Mouse (Mus musculus) forebrain, postnatal 0 days (tissue): Measurements from ENCODE around the gene Spryd7. TPM values are rescaled to one million over a fixed set of nuclear protein-coding genes. Genes with fewer than 3 reads are reported as not detected.
"Not testable (repeated sequence)": the region's sequence is repeated elsewhere in the genome, so short reads cannot be mapped to it uniquely, and the experiment has no call there.

Experiments used
- ATAC-seq: fragments of 200-750 bp; cut with Nextera tagmentation; 2 replicates; pipeline ENCODE4 v1.8.0; 2017; ENCODE audit warnings: mild to moderate bottlenecking, moderate library complexity
- DNase-seq: peaks from one replicate; pipeline ENCODE4 v3.0.0-alpha.2; 2015
- H3K27ac ChIP-seq: fragments of 300-500 bp; sonication (generic); 2 replicates; pipeline ENCODE4 v1.5.1; 2014; ENCODE audit warnings: low read depth, mild to moderate bottlenecking, antibody characterized with exemption, low read length, moderate library complexity, mixed read lengths
- H3K27me3 ChIP-seq: fragments of 300-500 bp; sonication (generic); 2 replicates; pipeline ENCODE4 v1.6.1; 2014; ENCODE audit warnings: mild to moderate bottlenecking, low read length, mixed read lengths; ENCODE audit not compliant: insufficient read depth
- H3K36me3 ChIP-seq: fragments of 300-500 bp; sonication (generic); 2 replicates; pipeline ENCODE4 v1.6.1; 2014; ENCODE audit warnings: mild to moderate bottlenecking, moderate library complexity; ENCODE audit not compliant: insufficient read depth
- H3K4me1 ChIP-seq: fragments of 300-500 bp; sonication (generic); 2 replicates; pipeline ENCODE4 v1.6.1; 2014; ENCODE audit warnings: antibody characterized with exemption; ENCODE audit not compliant: insufficient read depth
- H3K4me2 ChIP-seq: fragments of 300-500 bp; sonication (generic); 2 replicates; pipeline ENCODE4 v1.6.1; 2014; ENCODE audit warnings: low read depth, mild to moderate bottlenecking, moderate library complexity
- H3K4me3 ChIP-seq: fragments of 300-500 bp; sonication (generic); 2 replicates; pipeline ENCODE4 v1.5.1; 2014; ENCODE audit warnings: low read depth, low read length, mixed read lengths
- H3K9ac ChIP-seq: fragments of 300-500 bp; sonication (generic); 2 replicates; pipeline ENCODE4 v1.6.1; 2014; ENCODE audit warnings: mild to moderate bottlenecking
- H3K9me3 ChIP-seq: fragments of 300-500 bp; sonication (generic); 2 replicates; pipeline ENCODE4 v1.6.1; 2016; ENCODE audit warnings: low read length
- CTCF ChIP-seq: sonication (generic); IDR thresholded peaks from 2 replicates; pipeline ENCODE4 v1.5.1; 2016; ENCODE audit warnings: antibody characterized with exemption, control low read depth, low read depth
- WGBS: fragments of 180-500 bp; shearing (Covaris S2); extraction: QIAGEN DNeasy Blood & Tissue Kit; methylation state at CpG from one replicate; pipeline ENCODE4 v1.1.7; 2014; 5-methylcytosine and 5-hydroxymethylcytosine counted together
- polyA plus RNA-seq: library from polyadenylated mRNA; unstranded; fragments of >200 nt; fragmentation: Nextera tagmentation; extraction: Ambion mirVana; gene quantifications from 2 replicates; pipeline ENCODE4 v1.2.1, GENCODE M21; 2015
- total RNA-seq: library from RNA; depleted of rRNA; stranded (reverse); fragments of >200 nt; gene quantifications from 2 replicates; pipeline ENCODE4 v1.2.3, GENCODE M21; 2014

The Spryd7 gene
- total and polyA plus RNA-seq, 2 experiments from 2014 or later: 50.7 to 67.4 TPM

DNA sequence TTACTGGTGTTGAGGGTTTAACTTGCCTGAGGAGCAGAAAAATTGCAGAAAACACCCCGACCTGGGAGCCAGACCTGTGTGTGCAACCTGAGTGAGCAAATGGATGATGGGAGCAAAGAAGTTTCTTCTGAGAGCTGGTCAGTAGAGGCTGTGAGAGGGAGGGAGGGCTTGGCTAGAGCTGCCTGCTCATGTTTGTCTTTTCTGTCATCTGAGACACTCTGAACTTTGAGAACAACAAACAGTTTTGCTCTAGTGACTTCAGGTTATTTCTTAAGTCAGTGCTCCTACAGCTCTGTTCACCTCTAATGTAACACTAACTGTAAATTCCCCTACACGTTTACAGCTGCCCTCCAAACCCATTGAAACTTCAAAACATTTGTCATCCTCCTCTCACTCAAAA lies 12.7 kb upstream of the Spryd7 start:
- WGBS: 70% methylated on average over 2 of the region's 2 CpGs
- Histone ChIP-seq H3K27ac (no peak overlapping the region), H3K4me2 (no peak overlapping the region)

DNA sequence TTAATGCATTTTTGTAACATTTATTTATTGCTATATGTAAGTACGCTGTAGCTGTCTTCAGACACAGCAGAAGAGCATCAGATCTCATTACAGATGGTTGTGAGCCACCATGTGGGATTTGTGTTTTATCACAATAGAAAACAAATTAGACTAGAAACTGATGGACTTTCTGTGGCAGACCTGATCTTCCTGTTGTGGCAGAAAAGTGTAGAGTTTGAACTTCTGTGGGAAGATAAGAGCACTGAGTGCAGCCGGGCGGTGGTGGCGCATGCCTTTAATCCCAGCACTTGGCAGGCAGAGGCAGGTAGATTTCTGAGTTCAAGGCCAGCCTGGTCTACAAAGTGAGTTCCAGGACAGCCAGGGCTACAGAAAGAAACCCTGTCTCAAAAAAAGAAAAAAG lies 9.5 kb upstream of the Spryd7 start:
- not testable (repeated sequence) for H3K27ac ChIP-seq, H3K9ac ChIP-seq, H3K4me2 ChIP-seq, ATAC-seq, H3K27me3 ChIP-seq, H3K4me3 ChIP-seq, H3K36me3 ChIP-seq, H3K9me3 ChIP-seq, H3K4me1 ChIP-seq, DNase-seq
- WGBS: 95% methylated on average over 4 of the region's 4 CpGs

More for the DNA sequence above, 12.7 kb upstream of the Spryd7 start:
- Histone ChIP-seq H3K9me3 (no peaks in the 10 kb centered on the region), H3K4me1 (no peaks in the 10 kb centered on the region), H3K27me3 (no peaks in the 10 kb centered on the region), H3K36me3 (no peaks in the 10 kb centered on the region), H3K9ac (no peak overlapping the region), H3K4me3 (no peak overlapping the region)
- no peak for ATAC-seq
- no peak for TF ChIP-seq CTCF
- no peak for DNase-seq

- no peak overlapping the region for H3K9ac ChIP-seq
- 80% methylated on average over 3 of the region's 3 CpGs for WGBS
- no peaks in the 10 kb centered on the region for H3K36me3 ChIP-seq
- no peaks in the 10 kb centered on the region for H3K9me3 ChIP-seq
- H3K4me2 ChIP-seq: no peak overlapping the region
- ATAC-seq (no peak), DNase-seq (no peak)
- no peak overlapping the region for H3K4me3 ChIP-seq
- H3K27ac ChIP-seq: no peak overlapping the region
- no peaks in the 10 kb centered on the region for H3K27me3 ChIP-seq
- no peak for TF ChIP-seq CTCF
- H3K4me1 ChIP-seq: no peaks in the 10 kb centered on the region
Observed at GRCm38 (mm10) chr14:61559856-61560255, 3.2 kb upstream of the Spryd7 start.

- 91% methylated on average over 6 of the region's 6 CpGs for WGBS
- no peak overlapping the region for H3K4me2 ChIP-seq
- H3K4me3 ChIP-seq: no peak overlapping the region
- no peaks in the 10 kb centered on the region for H3K36me3 ChIP-seq
- DNase-seq (no peak), ATAC-seq (no peak)
- H3K27me3 ChIP-seq: no peaks in the 10 kb centered on the region
- H3K4me1 ChIP-seq: peaks cover 3% of the 10 kb centered on the region; the same call in 1 of the 2 replicates
- H3K27ac ChIP-seq: no peak overlapping the region
- H3K9me3 ChIP-seq: no peaks in the 10 kb centered on the region
- no peak overlapping the region for H3K9ac ChIP-seq
- TF ChIP-seq CTCF: no peak
Observed at GRCm38 (mm10) chr14:61558901-61559300, 2.2 kb upstream of the Spryd7 start.

GRCm38 (mm10) chr14:61555931-61556288 lies 776 bp downstream of the Spryd7 start:
- DNase-seq (no peak), ATAC-seq (no peak; the same call in 1 of the 2 replicates)
- Histone ChIP-seq H3K9ac (peak overlapping the region; percentile 88), H3K4me1 (peaks cover 3% of the 10 kb centered on the region; the same call in 1 of the 2 replicates), H3K4me3 (peak overlapping the region; percentile 72), H3K4me2 (peak overlapping the region; percentile 74), H3K36me3 (no peaks in the 10 kb centered on the region), H3K27ac (peak overlapping the region; percentile 93), H3K9me3 (no peaks in the 10 kb centered on the region), H3K27me3 (no peaks in the 10 kb centered on the region)
- WGBS: 8% methylated on average over 6 of the region's 6 CpGs
- 0 out of 2 replicates have a peak, but pooled peaks have one; percentile 30 for TF ChIP-seq CTCF

DNA sequence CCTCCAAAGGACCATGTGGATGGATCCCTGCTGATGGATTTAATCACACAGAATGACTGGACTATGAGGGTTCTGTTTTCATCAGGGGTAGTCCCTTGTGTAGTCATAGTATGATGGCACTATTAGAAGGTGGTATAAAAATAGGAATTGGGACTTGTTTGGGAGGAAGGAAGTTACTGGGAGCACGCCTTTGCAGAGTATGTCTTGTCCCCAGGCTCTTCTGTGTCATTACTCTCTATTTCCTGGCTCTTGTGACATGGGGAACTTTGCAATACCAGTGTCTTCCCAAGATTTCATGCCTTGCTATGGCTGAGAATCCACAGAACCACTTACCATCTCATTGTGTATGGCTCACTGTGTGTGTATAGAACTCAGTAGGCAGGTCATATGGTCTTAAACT lies 8.1 kb downstream of the Spryd7 start:
- Histone ChIP-seq H3K4me1 (no peaks in the 10 kb centered on the region), H3K36me3 (peaks cover 14% of the 10 kb centered on the region), H3K9me3 (no peaks in the 10 kb centered on the region), H3K27ac (no peak overlapping the region), H3K4me2 (no peak overlapping the region), H3K27me3 (no peaks in the 10 kb centered on the region), H3K9ac (no peak overlapping the region), H3K4me3 (no peak overlapping the region)
- WGBS: 90% methylated on average over 1 of the region's 1 CpGs
- DNase-seq: no peak
- no peak for TF ChIP-seq CTCF
- ATAC-seq: no peak

DNA sequence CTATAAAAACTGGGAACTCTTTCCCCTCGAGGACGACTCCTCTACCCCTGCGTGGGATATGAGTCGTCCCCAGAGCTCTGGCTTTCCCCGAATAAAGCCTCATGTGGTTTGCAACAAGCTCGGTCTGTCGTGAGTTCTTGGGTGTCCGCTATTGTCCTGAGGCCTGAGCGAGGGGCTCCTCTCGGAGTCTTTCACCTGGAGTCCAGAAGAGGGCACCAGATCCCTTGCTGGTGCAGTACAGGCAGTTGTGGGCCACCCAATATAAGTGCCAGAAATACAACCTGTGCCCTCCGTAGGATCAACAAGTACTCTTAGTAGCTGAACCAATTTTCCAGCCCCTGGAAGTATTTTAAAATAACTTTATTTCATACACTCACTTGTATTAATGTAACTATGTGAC lies 18.9 kb downstream of the Spryd7 start:
- H3K4me2 ChIP-seq, H3K9ac ChIP-seq, H3K9me3 ChIP-seq, H3K4me3 ChIP-seq, DNase-seq, H3K4me1 ChIP-seq, H3K27ac ChIP-seq, ATAC-seq, H3K27me3 ChIP-seq: not testable (repeated sequence)
- 85% methylated on average over 9 of the region's 11 CpGs for WGBS
- peaks cover 18% of the 10 kb centered on the region; the same call in 1 of the 2 replicates for H3K36me3 ChIP-seq
- TF ChIP-seq CTCF: 0 out of 2 replicates have a peak, but pooled peaks have one; percentile 7
